Mouse (Mus musculus): Measurements from ENCODE around the gene Podxl. TPM values are rescaled to one million over a fixed set of nuclear protein-coding genes. Genes with fewer than 3 reads are reported as not detected.

The Podxl gene
- 93.2 TPM for polyA plus RNA-seq (2014; fragmentation: Illumina TruSeq; extraction: RNeasy Lipid Tissue Mini Kit (QIAGEN cat#74804); ENCODE audit: low read depth, low replicate concordance)

GRCm38 (mm10) chr6:31563235-31564181 is at the start of gene Podxl:
Gene Podxl, minus strand, starts transcription at chr6:31563981.

Other genes starting within 250 kb of the Podxl start
- 709 TPM for gene Mkln1, start 165.2 kb downstream of the Podxl start, polyA plus RNA-seq (2014; fragmentation: Illumina TruSeq; extraction: RNeasy Lipid Tissue Mini Kit (QIAGEN cat#74804); ENCODE audit: low read depth, low replicate concordance)

All from kidney, adult 10 weeks (tissue).